Mouse (Mus musculus): ENCODE results near the gene Sft2d1. TPM values are rescaled to one million over a fixed set of nuclear protein-coding genes. Genes with fewer than 3 reads are reported as not detected.

Sft2d1 gene
- polyA plus RNA-seq, 1 experiment from 2014 or later = 61.0 TPM

- no peak overlapping the region for H3K4me3 ChIP-seq (ENCODE audit: low read depth, low read length)
- whole genome bisulfite sequencing = 40% methylated on average over 5 of the region's 5 CpGs
- 0 out of 2 replicates have a peak, but pooled peaks cover 4% of the 10 kb centered on the region for H3K4me1 ChIP-seq (ENCODE audit: insufficient read depth)
- no peak overlapping the region for H3K9ac ChIP-seq
- ATAC-seq (ENCODE audit: insufficient read depth) = no peak
- H3K27me3 ChIP-seq (ENCODE audit: insufficient read depth, low read length) = peaks cover 43% of the 10 kb centered on the region
- H3K36me3 ChIP-seq (ENCODE audit: insufficient read depth) = no peaks in the 10 kb centered on the region
- no peak for DNase-seq
- H3K27ac ChIP-seq (ENCODE audit: low read depth) = no peak overlapping the region
- H3K9me3 ChIP-seq (ENCODE audit: low read depth, low read length) = no peaks in the 10 kb centered on the region
- no peak overlapping the region for H3K4me2 ChIP-seq
- no peak for TF ChIP-seq CTCF (IDR thresholded peaks at IDR 0.05; ENCODE audit: low read depth)
These were observed 31.8 kb downstream of the Sft2d1 start for GRCm38 (mm10) chr17:8342706-8343105.

GRCm38 (mm10) chr17:8343416-8343815 is 32.5 kb downstream of the Sft2d1 start:
- Histone ChIP-seq H3K9me3 (ENCODE audit: low read depth, low read length) (no peaks in the 10 kb centered on the region), H3K36me3 (ENCODE audit: insufficient read depth) (no peaks in the 10 kb centered on the region), H3K4me1 (ENCODE audit: insufficient read depth) (0 out of 2 replicates have a peak, but pooled peaks cover 4% of the 10 kb centered on the region), H3K27me3 (ENCODE audit: insufficient read depth, low read length) (peaks cover 43% of the 10 kb centered on the region), H3K4me2 (no peak overlapping the region), H3K9ac (no peak overlapping the region), H3K4me3 (ENCODE audit: low read depth, low read length) (no peak overlapping the region), H3K27ac (ENCODE audit: low read depth) (no peak overlapping the region)
- TF ChIP-seq CTCF (IDR thresholded peaks at IDR 0.05; ENCODE audit: low read depth) = no peak
- WGBS = 57% methylated on average over 6 of the region's 6 CpGs
- DNase-seq (no peak), ATAC-seq (ENCODE audit: insufficient read depth) (no peak)

GRCm38 (mm10) chr17:8347765-8348285 is 36.9 kb downstream of the Sft2d1 start:
- Histone ChIP-seq H3K9me3 (ENCODE audit: low read depth, low read length) (no peaks in the 10 kb centered on the region), H3K4me3 (ENCODE audit: low read depth, low read length) (no peak overlapping the region), H3K36me3 (ENCODE audit: insufficient read depth) (no peaks in the 10 kb centered on the region), H3K27me3 (ENCODE audit: insufficient read depth, low read length) (peaks cover under 1% of the 10 kb centered on the region; the same call in 1 of the 2 replicates), H3K27ac (ENCODE audit: low read depth) (no peak overlapping the region), H3K4me1 (ENCODE audit: insufficient read depth) (no peaks in the 10 kb centered on the region), H3K9ac (no peak overlapping the region), H3K4me2 (no peak overlapping the region)
- TF ChIP-seq CTCF (IDR thresholded peaks at IDR 0.05; ENCODE audit: low read depth) = no peak
- DNase-seq (no peak), ATAC-seq (ENCODE audit: insufficient read depth) (no peak)
- WGBS = 68% methylated on average over 5 of the region's 5 CpGs

GRCm38 (mm10) chr17:8348941-8349340 is 38.0 kb downstream of the Sft2d1 start:
- Histone ChIP-seq H3K4me2 (no peak overlapping the region), H3K4me1 (ENCODE audit: insufficient read depth) (no peaks in the 10 kb centered on the region), H3K27ac (ENCODE audit: low read depth) (no peak overlapping the region), H3K9ac (no peak overlapping the region), H3K27me3 (ENCODE audit: insufficient read depth, low read length) (no peaks in the 10 kb centered on the region), H3K36me3 (ENCODE audit: insufficient read depth) (no peaks in the 10 kb centered on the region), H3K4me3 (ENCODE audit: low read depth, low read length) (no peak overlapping the region), H3K9me3 (ENCODE audit: low read depth, low read length) (no peaks in the 10 kb centered on the region; the same call in 1 of the 2 replicates)
- TF ChIP-seq CTCF (IDR thresholded peaks at IDR 0.05; ENCODE audit: low read depth) = no peak
- DNase-seq (no peak), ATAC-seq (ENCODE audit: insufficient read depth) (no peak)
- 80% methylated on average over 4 of the region's 4 CpGs for WGBS

GRCm38 (mm10) chr17:8351088-8351487 is 40.2 kb downstream of the Sft2d1 start:
- no peaks in the 10 kb centered on the region for H3K4me1 ChIP-seq (ENCODE audit: insufficient read depth)
- DNase-seq = no peak
- ATAC-seq (ENCODE audit: insufficient read depth) = no peak
- H3K4me3 ChIP-seq (ENCODE audit: low read depth, low read length) = no peak overlapping the region
- 82% methylated on average over 7 of the region's 7 CpGs for WGBS
- no peak overlapping the region for H3K27ac ChIP-seq (ENCODE audit: low read depth)
- no peak overlapping the region for H3K4me2 ChIP-seq
- no peak for TF ChIP-seq CTCF (IDR thresholded peaks at IDR 0.05; ENCODE audit: low read depth)
- H3K9me3 ChIP-seq (ENCODE audit: low read depth, low read length) = no peaks in the 10 kb centered on the region; the same call in 1 of the 2 replicates
- H3K9ac ChIP-seq = no peak overlapping the region
- no peaks in the 10 kb centered on the region for H3K27me3 ChIP-seq (ENCODE audit: insufficient read depth, low read length)
- H3K36me3 ChIP-seq (ENCODE audit: insufficient read depth) = no peaks in the 10 kb centered on the region

- Histone ChIP-seq H3K4me3 (ENCODE audit: low read depth, low read length) (no peak within 1 kb of the TSS), H3K27me3 (ENCODE audit: insufficient read depth, low read length) (no peaks in the 10 kb centered on the region), H3K9ac (no peak within 1 kb of the TSS), H3K9me3 (ENCODE audit: low read depth, low read length) (no peaks in the 10 kb centered on the region; the same call in 1 of the 2 replicates), H3K4me1 (ENCODE audit: insufficient read depth) (no peaks in the 10 kb centered on the region), H3K27ac (ENCODE audit: low read depth) (no peak within 1 kb of the TSS), H3K36me3 (ENCODE audit: insufficient read depth) (no peaks in the 10 kb centered on the region), H3K4me2 (no peak within 1 kb of the TSS)
- WGBS = 75% methylated on average over 6 of the region's 6 CpGs
- DNase-seq (no peak), ATAC-seq (ENCODE audit: insufficient read depth) (no peak)
- no peak for TF ChIP-seq CTCF (IDR thresholded peaks at IDR 0.05; ENCODE audit: low read depth)
These were observed 44.8 kb downstream of the Sft2d1 start, which contains the start of gene T2 for GRCm38 (mm10) chr17:8355692-8356091. T2 (plus strand) TSS chr17:8355992.

GRCm38 (mm10) chr17:8357498-8357897 is 46.6 kb downstream of the Sft2d1 start:
- Histone ChIP-seq H3K27ac (ENCODE audit: low read depth) (no peak overlapping the region), H3K4me1 (ENCODE audit: insufficient read depth) (no peaks in the 10 kb centered on the region), H3K36me3 (ENCODE audit: insufficient read depth) (no peaks in the 10 kb centered on the region), H3K27me3 (ENCODE audit: insufficient read depth, low read length) (no peaks in the 10 kb centered on the region), H3K9me3 (ENCODE audit: low read depth, low read length) (no peaks in the 10 kb centered on the region; the same call in 1 of the 2 replicates), H3K4me3 (ENCODE audit: low read depth, low read length) (no peak overlapping the region), H3K4me2 (no peak overlapping the region), H3K9ac (no peak overlapping the region)
- no peak for DNase-seq
- ATAC-seq (ENCODE audit: insufficient read depth) = no peak
- TF ChIP-seq CTCF (IDR thresholded peaks at IDR 0.05; ENCODE audit: low read depth) = no peak
- WGBS = 80% methylated on average over 6 of the region's 6 CpGs
